Mouse (Mus musculus): ENCODE measurements around the gene Myo9b.
"Not testable (repeated sequence)": the region's sequence is repeated elsewhere in the genome, so short reads cannot be mapped to it uniquely, and the experiment has no call there.

Myo9b gene

GRCm38 (mm10) chr8:71296784-71297183 is 24.3 kb downstream of the Myo9b start:
- DNase-seq (ENCODE audit: low spot score): no peak

GRCm38 (mm10) chr8:71297439-71297838 is 24.9 kb downstream of the Myo9b start:
- no peak for DNase-seq (ENCODE audit: low spot score)

- DNase-seq (ENCODE audit: low spot score): no peak
Observed at GRCm38 (mm10) chr8:71299716-71300115, 27.2 kb downstream of the Myo9b start.

- no peak for DNase-seq (ENCODE audit: low spot score)
Observed at GRCm38 (mm10) chr8:71302788-71303187, 30.3 kb downstream of the Myo9b start.

GRCm38 (mm10) chr8:71303632-71304031 is 31.1 kb downstream of the Myo9b start:
- DNase-seq (ENCODE audit: low spot score): peak; percentile 43

GRCm38 (mm10) chr8:71305988-71306387 is 33.5 kb downstream of the Myo9b start:
- no peak for DNase-seq (ENCODE audit: low spot score)

GRCm38 (mm10) chr8:71307371-71307770 is 34.9 kb downstream of the Myo9b start:
- no peak for DNase-seq (ENCODE audit: low spot score)

GRCm38 (mm10) chr8:71307913-71308312 is 35.4 kb downstream of the Myo9b start:
- DNase-seq (ENCODE audit: low spot score): no peak

- DNase-seq (ENCODE audit: low spot score): peak; percentile 65
Observed at GRCm38 (mm10) chr8:71310446-71310845, 37.9 kb downstream of the Myo9b start.

GRCm38 (mm10) chr8:71312700-71313099 is 40.2 kb downstream of the Myo9b start:
- peak; percentile 55 for DNase-seq (ENCODE audit: low spot score)

- no peak for DNase-seq (ENCODE audit: low spot score)
Observed at GRCm38 (mm10) chr8:71313951-71314350, 41.4 kb downstream of the Myo9b start.

- no peak for DNase-seq (ENCODE audit: low spot score)
Observed at GRCm38 (mm10) chr8:71315972-71316371, 43.5 kb downstream of the Myo9b start.

- DNase-seq (ENCODE audit: low spot score): no peak
Observed at GRCm38 (mm10) chr8:71316486-71317031, 44.0 kb downstream of the Myo9b start.

- not testable (repeated sequence) for DNase-seq (ENCODE audit: low spot score)
Observed at GRCm38 (mm10) chr8:71318610-71319009, 46.1 kb downstream of the Myo9b start.

GRCm38 (mm10) chr8:71319760-71320159 is 47.2 kb downstream of the Myo9b start:
- not testable (repeated sequence) for DNase-seq (ENCODE audit: low spot score)

GRCm38 (mm10) chr8:71322939-71323338 is 50.4 kb downstream of the Myo9b start:
- no peak for DNase-seq (ENCODE audit: low spot score)

GRCm38 (mm10) chr8:71324848-71325247 is 52.3 kb downstream of the Myo9b start:
- peak; percentile 57 for DNase-seq (ENCODE audit: low spot score)

GRCm38 (mm10) chr8:71337834-71338233 is 65.3 kb downstream of the Myo9b start:
- DNase-seq (ENCODE audit: low spot score): not testable (repeated sequence)

- peak; percentile 7 for DNase-seq (ENCODE audit: low spot score)
Observed at GRCm38 (mm10) chr8:71340625-71341024, 68.1 kb downstream of the Myo9b start.

- no peak for DNase-seq (ENCODE audit: low spot score)
Observed at GRCm38 (mm10) chr8:71346581-71346980, 74.1 kb downstream of the Myo9b start.

- DNase-seq (ENCODE audit: low spot score): no peak
Observed at GRCm38 (mm10) chr8:71351117-71351516, 78.6 kb downstream of the Myo9b start.

GRCm38 (mm10) chr8:71351520-71351919 is 79.0 kb downstream of the Myo9b start:
- DNase-seq (ENCODE audit: low spot score): no peak

- DNase-seq (ENCODE audit: low spot score): no peak
Observed at GRCm38 (mm10) chr8:71358026-71358425, 85.5 kb downstream of the Myo9b start.

GRCm38 (mm10) chr8:71366771-71367528 is 94.4 kb downstream of the Myo9b start, which contains the start of gene Use1:
TSS of gene Use1 (plus strand) at chr8:71366848.
- peak; percentile 95 for DNase-seq (ENCODE audit: low spot score)

All from lung, postnatal 25 days (tissue).